Mouse (Mus musculus): Measurements from ENCODE around the gene Nup93.
A peak's percentile ranks its signal among the peaks of the same experiment; 100 is the strongest.

Gene Nup93

GRCm38 (mm10) chr8:94361774-94362431 lies 147.5 kb downstream of the Nup93 start:
- no peak for DNase-seq (ENCODE audit: low spot score in 2 of 2)

- DNase-seq (ENCODE audit: low spot score in 2 of 2): no peak
Observed at GRCm38 (mm10) chr8:94362607-94363239, 148.4 kb downstream of the Nup93 start.

GRCm38 (mm10) chr8:94363288-94363688 lies 148.9 kb downstream of the Nup93 start:
- peak; percentile 55 to 69 for DNase-seq (ENCODE audit: low spot score in 2 of 2)

GRCm38 (mm10) chr8:94363906-94364305 lies 149.5 kb downstream of the Nup93 start:
- no peak for DNase-seq (ENCODE audit: low spot score in 2 of 2)

- DNase-seq (ENCODE audit: low spot score in 2 of 2): no peak
Observed at GRCm38 (mm10) chr8:94364686-94365312, 150.4 kb downstream of the Nup93 start.

GRCm38 (mm10) chr8:94365410-94365981 lies 151.1 kb downstream of the Nup93 start:
- DNase-seq (ENCODE audit: low spot score in 2 of 2): peak; percentile 54 to 62

All from spleen, postnatal 14 days (tissue).